Mouse (Mus musculus) kidney, adult 2 months (tissue): ENCODE data around the gene Lyrm7.

Experiments used
- CTCF ChIP-seq: fragments of 200-500 bp; conservative IDR thresholded peaks from 2 replicates; pipeline ENCODE4 v1.5.1; 2011; ENCODE audit warnings: low read depth, mild to moderate bottlenecking, control low read depth, low read length, moderate library complexity, mixed read lengths; ENCODE audit not compliant: insufficient read depth, insufficient read length
- POLR2A ChIP-seq: fragments of 200-500 bp; IDR thresholded peaks from one replicate; pipeline ENCODE4 v1.6.1; 2011; ENCODE audit warnings: low read depth, low read length, control low read depth

GRCm38 (mm10) chr11:54905086-54905485, 44.4 kb upstream of the Lyrm7 start:
- no peak for TF ChIP-seq CTCF
- TF ChIP-seq POLR2A: peak; percentile 61
